Mouse (Mus musculus): ENCODE results near the gene Gpx3.
"Not testable (repeated sequence)": the region's sequence is repeated elsewhere in the genome, so short reads cannot be mapped to it uniquely, and the experiment has no call there.

Gene Gpx3

DNA sequence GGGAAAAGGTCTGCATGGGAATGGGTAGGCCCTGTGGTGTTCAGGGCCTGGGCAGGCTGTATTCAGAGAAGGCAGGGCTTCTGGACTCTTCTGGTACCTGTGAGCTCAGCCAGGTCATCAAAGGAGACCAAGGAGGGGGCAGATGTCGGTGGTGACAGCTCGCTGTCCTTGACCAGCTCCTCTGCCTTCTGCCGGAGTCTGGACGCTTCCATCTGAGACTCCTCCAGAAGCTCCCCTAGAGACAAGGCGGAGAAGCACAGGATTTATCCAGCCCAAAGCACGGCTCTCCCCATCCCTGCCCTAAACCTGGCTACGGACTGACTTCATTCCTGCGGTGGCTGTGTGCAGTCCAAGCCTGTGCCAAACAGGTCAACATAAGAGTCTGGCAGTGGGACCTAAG is 37.2 kb downstream of the Gpx3 start:
- DNase-seq (ENCODE audit: low spot score) = no peak

DNA sequence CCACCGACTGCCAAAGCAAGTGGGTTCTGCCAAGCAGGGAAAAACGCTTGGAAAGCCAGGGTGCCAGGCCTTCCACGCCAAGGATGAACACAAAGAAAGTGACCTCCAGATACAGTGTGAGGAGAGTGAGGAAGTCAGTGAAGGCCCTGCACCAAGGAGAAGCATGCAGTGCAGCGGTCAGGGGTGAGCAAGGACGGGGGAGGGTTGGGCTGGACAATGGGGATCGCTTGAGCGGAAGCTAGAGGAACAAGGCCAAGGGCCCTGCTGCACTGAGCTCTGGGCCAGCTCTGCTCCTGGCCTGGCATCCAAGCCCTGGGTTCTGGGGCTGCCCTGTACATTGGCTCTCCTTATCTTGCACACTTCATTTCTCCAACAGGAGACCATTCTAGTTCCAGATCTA is 37.8 kb downstream of the Gpx3 start:
- no peak for DNase-seq (ENCODE audit: low spot score)

DNA sequence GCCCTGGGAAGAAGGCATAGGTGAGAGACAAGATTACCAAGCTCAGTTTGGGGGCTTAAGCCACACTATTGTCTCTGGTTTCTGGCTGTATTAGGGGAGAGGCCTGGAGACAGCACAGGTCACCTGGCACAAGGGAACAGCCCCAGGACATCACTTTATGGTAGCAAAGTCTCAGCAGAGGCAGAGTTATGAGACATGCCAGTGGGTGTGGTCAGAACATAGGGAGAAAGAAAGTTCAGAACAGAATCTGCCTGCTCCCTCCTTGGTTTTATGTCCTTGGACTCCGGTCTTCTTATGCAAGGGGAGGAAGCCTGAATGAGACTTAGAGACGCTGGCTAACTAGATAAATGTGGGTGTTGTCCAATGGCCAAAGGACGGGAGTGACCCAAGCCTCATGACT is 42.4 kb downstream of the Gpx3 start:
- no peak for DNase-seq (ENCODE audit: low spot score)

DNA sequence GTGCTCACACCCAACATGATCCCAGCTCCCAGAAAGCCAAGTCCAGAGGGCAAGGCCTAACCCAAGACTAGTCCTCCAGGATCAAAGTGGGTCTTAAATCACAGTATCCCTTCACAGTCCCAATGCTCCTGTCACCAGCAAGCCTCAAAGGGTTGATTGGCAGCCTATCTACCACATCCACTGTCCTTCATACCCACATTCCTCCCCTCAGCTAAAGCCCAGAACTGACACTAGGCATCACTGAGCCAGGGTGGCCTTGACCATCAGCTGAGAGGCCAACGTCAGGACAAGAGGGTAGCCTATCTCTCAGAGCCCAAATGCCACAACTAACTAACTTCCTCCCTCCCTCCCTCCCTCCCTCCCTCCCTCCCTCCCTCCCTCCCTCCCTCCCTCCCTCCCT is 47.5 kb downstream of the Gpx3 start:
- no peak for DNase-seq (ENCODE audit: low spot score)

DNA sequence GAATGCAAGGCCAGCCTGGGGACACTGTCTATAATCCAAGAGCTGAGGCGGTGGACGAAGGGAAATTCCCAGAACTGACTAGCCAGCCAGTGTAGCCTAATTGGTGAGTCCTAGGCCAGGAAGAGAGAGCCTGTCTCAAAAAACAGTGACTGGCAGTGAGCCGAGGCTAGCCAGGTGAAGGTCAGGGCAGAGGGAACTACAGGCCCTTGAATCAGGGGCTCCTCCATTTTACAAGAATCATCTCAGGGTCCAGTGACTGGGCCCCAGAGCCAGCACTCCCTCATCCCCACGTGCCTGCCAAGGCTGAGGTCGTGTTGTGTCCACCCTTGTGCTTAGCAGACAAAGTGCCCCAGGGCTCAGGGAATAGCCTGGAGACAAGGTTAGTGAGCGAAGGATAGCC is 48.4 kb downstream of the Gpx3 start:
- no peak for DNase-seq (ENCODE audit: low spot score)

DNA sequence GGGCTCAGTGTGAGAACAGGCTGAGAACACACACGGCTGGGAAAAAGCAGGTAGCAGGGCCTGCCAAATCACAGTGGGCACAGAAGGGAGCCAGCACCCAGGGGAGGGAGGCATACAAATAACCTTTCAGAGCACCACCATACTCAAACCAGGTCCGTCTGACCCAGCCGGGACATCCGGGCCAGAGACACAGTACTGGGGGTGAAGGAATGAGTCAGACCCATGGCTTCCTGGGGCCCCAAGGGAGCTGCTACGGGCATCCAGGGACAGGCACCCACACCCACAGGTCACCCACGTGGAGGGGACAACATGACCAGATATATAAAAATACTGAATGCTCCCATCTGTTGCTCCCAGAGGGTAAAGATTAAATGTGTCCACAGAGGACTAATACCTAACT is 50.4 kb downstream of the Gpx3 start:
- no peak for DNase-seq (ENCODE audit: low spot score)

DNA sequence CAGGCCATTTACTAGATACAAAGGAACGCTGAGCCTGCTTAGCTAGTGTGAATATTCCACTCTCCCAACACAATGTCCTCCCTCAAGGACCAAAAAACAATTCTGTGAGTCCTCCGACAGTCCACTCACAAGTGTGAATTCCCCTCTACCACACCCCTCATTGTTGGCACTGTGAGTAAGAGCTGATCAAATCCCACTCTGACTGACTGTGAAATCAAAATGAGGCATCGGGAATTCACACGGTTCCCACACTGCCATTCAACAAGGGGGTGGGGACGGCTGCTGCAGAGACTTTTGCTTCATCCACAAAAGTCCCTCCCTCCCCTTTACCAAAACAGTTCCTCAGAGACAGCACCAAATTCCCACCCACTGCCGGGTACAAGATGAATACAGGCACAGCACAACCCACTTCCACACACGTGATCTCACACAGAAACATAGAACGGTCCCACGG is 51.8 kb downstream of the Gpx3 start:
- DNase-seq (ENCODE audit: low spot score) = no peak

DNA sequence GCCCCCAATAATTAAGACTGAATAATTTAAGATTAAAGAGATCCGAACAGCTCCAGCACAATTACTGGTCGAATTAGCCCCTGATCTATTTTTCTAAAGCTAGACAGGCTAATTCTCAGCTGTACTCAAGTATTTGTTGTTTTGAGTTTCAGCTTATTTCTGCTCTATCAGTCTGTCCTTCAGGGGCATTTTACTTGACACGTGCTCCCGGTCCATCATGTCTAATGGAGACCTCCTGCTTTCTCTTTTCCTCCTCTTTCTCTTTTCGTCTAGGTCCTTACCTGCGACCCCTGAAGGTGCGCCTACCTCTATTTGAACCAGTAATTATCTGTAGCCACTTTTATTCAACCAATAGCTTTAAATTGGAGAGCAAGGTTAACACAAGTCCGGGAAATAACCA is 52.5 kb downstream of the Gpx3 start:
- no peak for DNase-seq (ENCODE audit: low spot score)

DNA sequence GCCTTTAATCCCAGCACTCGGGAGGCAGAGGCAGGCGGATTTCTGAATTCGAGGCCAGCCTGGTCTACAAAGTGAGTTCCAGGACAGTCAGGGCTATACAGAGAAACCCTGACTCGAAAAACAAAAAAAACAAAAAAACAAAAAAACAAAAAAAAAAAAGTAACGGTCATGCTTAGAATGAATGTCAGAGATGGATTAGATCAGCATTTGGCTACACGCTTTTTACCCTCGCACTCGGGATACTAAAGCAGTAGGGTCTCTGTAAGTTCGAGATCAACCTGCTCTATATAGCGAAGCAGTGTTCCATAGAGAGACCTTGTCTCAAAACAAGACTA is 53.1 kb downstream of the Gpx3 start:
- DNase-seq (ENCODE audit: low spot score) = not testable (repeated sequence)

DNA sequence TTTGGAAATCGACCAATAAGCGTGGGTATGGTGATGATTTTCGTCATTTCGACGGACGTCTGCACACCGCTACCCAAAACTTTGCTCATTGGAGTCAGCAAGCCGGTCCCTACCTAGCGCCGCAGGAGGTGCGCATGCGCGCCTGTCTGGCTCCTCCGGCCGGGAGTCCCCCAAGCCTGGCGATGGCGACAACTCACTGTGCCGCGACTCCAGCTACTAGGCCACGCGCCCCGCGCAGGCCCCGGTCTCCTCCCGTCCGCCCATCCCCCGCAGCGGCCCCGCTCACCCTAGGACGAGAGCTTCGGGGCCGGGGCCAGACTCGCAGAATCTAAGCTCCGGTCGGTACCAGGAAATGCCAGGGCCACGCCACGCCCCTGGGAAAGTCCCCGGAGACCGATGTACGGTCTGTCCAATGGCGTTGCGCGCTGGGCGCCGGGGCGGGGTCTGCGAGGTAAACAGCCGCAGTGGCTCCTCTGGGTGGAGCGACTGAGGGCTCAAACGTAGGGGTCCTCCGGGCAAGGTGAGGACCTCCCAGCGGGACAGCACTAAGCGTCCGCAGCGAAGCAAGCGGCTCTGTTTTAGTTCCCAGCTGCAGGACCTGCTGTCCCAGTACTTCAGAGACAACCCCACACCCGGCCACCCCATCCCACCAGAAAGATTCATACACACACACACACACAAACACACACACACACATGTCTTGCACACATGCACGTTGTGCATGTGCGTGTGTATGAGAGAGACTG is 53.7 kb downstream of the Gpx3 start:
- DNase-seq (ENCODE audit: low spot score) = peak; percentile 98

DNA sequence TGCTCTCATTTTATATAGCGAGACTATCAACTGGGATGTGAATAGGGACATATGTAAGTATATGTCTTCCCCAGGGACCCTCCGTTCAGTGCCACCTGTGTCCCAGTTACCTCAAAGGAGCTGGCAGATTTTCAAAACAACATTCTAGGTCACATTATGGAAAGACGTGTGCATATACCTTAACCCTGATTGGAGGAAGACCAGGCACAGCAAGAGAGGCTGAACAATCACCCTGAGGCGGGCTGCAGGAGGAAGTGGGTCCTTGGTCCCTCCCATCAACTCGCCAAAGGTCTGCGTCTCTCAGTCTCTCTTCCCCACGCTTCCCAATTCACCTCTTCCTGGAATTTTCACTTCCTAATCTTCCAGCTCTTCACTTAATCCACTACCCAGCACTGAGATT is 54.7 kb downstream of the Gpx3 start:
- DNase-seq (ENCODE audit: low spot score) = no peak

DNA sequence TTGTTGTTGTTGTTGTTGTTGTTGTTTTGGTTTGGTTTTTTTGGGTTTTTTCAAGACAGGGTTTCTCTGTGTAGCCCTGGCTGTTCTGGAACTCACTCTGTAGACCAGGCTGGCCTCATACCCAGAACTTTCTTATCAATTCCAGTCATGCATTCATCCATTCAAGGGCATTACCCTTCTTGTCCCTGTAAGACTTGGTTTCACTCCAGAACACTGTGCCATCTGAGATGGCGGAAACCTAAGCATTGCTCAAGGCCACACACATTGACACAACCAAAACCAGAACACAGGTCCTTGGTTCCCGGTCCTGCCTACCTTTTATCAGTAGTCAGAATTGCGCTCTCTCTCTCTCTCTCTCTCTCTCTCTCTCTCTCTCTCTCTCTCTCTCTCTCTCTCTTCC is 55.5 kb downstream of the Gpx3 start:
- not testable (repeated sequence) for DNase-seq (ENCODE audit: low spot score)

DNA sequence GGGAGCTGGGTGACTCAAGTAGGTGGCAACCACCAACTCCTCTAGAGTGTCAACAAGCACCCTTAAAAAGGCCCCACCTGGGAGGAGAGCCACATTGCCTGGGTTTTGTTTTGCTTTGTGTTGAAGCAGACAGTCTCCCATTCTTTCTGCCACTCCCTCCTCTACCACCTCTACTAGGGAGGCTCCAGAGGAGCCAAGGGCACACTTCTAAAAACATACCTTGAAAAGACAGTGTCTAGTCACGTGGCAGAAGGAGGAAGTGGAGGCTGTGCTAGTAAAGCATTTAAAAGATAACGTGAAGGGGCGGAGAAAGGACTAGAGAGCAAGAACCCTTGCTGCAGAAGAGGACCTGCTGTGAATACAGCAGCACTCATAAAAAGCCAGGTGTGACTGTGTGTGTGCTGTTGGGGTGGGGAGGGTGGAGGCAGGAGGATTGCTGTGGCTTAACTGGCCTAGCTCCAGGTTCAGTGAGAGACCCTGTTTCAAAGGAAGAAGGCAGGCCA is 56.4 kb downstream of the Gpx3 start:
- DNase-seq (ENCODE audit: low spot score) = no peak
